Mouse (Mus musculus) myocyte (in vitro differentiated cells): Measurements from ENCODE around the gene Tal1. TPM values are rescaled to one million over a fixed set of nuclear protein-coding genes. Genes with fewer than 3 reads are reported as not detected.

Source experiments
- H3K27me3 ChIP-seq: one replicate; pipeline ENCODE4 v1.6.1; 2011; ENCODE audit not compliant: control insufficient read depth, insufficient read depth, insufficient read length
- H3K36me3 ChIP-seq: one replicate; pipeline ENCODE4 v1.6.1; 2011; ENCODE audit not compliant: control insufficient read depth, insufficient read depth
- H3K4me2 ChIP-seq: one replicate; pipeline ENCODE4 v1.6.1; 2011; ENCODE audit warnings: low read depth, control low read depth
- H3K4me3 ChIP-seq: one replicate; pipeline ENCODE4 v1.5.1; 2011; ENCODE audit warnings: mild to moderate bottlenecking, control low read depth, moderate library complexity
- H3K79me2 ChIP-seq: one replicate; pipeline ENCODE4 v1.6.1; 2011; ENCODE audit not compliant: control insufficient read depth, insufficient read depth
- H3ac ChIP-seq: one replicate; pipeline ENCODE4 v1.6.1; 2011; ENCODE audit not compliant: control insufficient read depth, insufficient read length
- CEBPB ChIP-seq: IDR thresholded peaks from 2 replicates; pipeline ENCODE4 v1.6.1; 2011; ENCODE audit warnings: mild to moderate bottlenecking, moderate library complexity; ENCODE audit not compliant: poor library complexity, insufficient read depth, severe bottlenecking
- E2F4 ChIP-seq: IDR thresholded peaks from one replicate; pipeline ENCODE4 v1.6.1; 2011; ENCODE audit warnings: mild to moderate bottlenecking, control low read depth, moderate library complexity; ENCODE audit not compliant: insufficient read depth
- MAX ChIP-seq: IDR thresholded peaks from one replicate; pipeline ENCODE4 v1.6.1; 2011; ENCODE audit warnings: low read depth, mild to moderate bottlenecking, control low read depth
- MYOD1 ChIP-seq, 3 experiments: IDR thresholded peaks; one replicate each; pipeline ENCODE4 v1.6.1; 2011; ENCODE audit warnings: control low read depth in 2 of 3, low read depth in 2 of 3, mild to moderate bottlenecking in 2 of 3, moderate library complexity in 1 of 3; ENCODE audit not compliant: insufficient read length in 2 of 3, control insufficient read depth in 1 of 3
- MYOG ChIP-seq, 3 experiments: IDR thresholded peaks; one replicate each; pipeline ENCODE4 v1.6.1; 2011; ENCODE audit warnings: control low read depth in 2 of 3, low read depth in 2 of 3, mild to moderate bottlenecking in 2 of 3; ENCODE audit not compliant: insufficient read length in 2 of 3, control insufficient read depth in 1 of 3, insufficient read depth in 1 of 3
- POLR2A ChIP-seq: IDR thresholded peaks from one replicate; pipeline ENCODE4 v1.6.1; 2011; ENCODE audit warnings: low read depth, mild to moderate bottlenecking, control low read depth, moderate library complexity; ENCODE audit not compliant: insufficient read length
- POLR2AphosphoS2 ChIP-seq: IDR thresholded peaks from one replicate; pipeline ENCODE4 v1.6.1; 2011; ENCODE audit warnings: low read depth, control low read depth; ENCODE audit not compliant: insufficient read length
- REST ChIP-seq: IDR thresholded peaks from one replicate; pipeline ENCODE4 v1.6.1; 2011; ENCODE audit warnings: mild to moderate bottlenecking, control low read depth, moderate library complexity; ENCODE audit not compliant: insufficient read depth, insufficient read length
- SRF ChIP-seq: IDR thresholded peaks from one replicate; pipeline ENCODE4 v1.6.1; 2011; ENCODE audit warnings: low read depth; ENCODE audit not compliant: control insufficient read depth, insufficient read length
- TCF12 ChIP-seq: IDR thresholded peaks from one replicate; pipeline ENCODE4 v1.6.1; 2011; ENCODE audit warnings: mild to moderate bottlenecking, control low read depth; ENCODE audit not compliant: poor library complexity, insufficient read depth, severe bottlenecking
- TCF3 ChIP-seq: IDR thresholded peaks from one replicate; pipeline ENCODE4 v1.6.1; 2011; ENCODE audit warnings: low read depth, control low read depth; ENCODE audit not compliant: insufficient read length
- USF1 ChIP-seq: IDR thresholded peaks from one replicate; pipeline ENCODE4 v1.6.1; 2011; ENCODE audit warnings: low read depth, mild to moderate bottlenecking, control low read depth, moderate library complexity
- polyA plus RNA-seq: library from polyadenylated mRNA; unstranded; fragments of >200 nt; fragmentation: generic; extraction: Trizol; gene quantifications from one replicate; pipeline ENCODE4 v1.2.1, GENCODE M21; 2012; ENCODE audit warnings: missing spikeins

The Tal1 gene
- polyA plus RNA-seq, 1 experiment: not detected

- Histone ChIP-seq H3ac (no peak overlapping the region), H3K27me3 (no peaks in the 10 kb centered on the region), H3K36me3 (no peaks in the 10 kb centered on the region), H3K4me2 (no peak overlapping the region), H3K79me2 (no peaks in the 10 kb centered on the region), H3K4me3 (no peak overlapping the region)
- TF ChIP-seq TCF12 (no peak), POLR2AphosphoS2 (no peak), USF1 (no peak)
Observed at GRCm38 (mm10) chr4:115111167-115111566, 54.9 kb downstream of the Tal1 start.

- H3K79me2 ChIP-seq: no peaks in the 10 kb centered on the region
- H3K4me3 ChIP-seq: no peak overlapping the region
- no peak overlapping the region for H3K4me2 ChIP-seq
- no peak overlapping the region for H3ac ChIP-seq
- TF ChIP-seq POLR2AphosphoS2 (no peak), USF1 (no peak), E2F4 (no peak), REST (no peak), TCF12 (no peak), TCF3 (no peak), MAX (no peak), MYOG (IDR thresholded peaks at IDR 0.05; ENCODE audit: control insufficient read depth in 1 of 3, insufficient read depth in 1 of 3, insufficient read length in 2 of 3, low read depth in 2 of 3) (no peak), POLR2A (no peak), MYOD1 (IDR thresholded peaks at IDR 0.05; ENCODE audit: control insufficient read depth in 1 of 3, insufficient read length in 2 of 3, low read depth in 2 of 3) (no peak), CEBPB (no peak), SRF (no peak)
- no peaks in the 10 kb centered on the region for H3K27me3 ChIP-seq
- H3K36me3 ChIP-seq: no peaks in the 10 kb centered on the region
Observed at GRCm38 (mm10) chr4:115113266-115113665, 57.0 kb downstream of the Tal1 start.

- TF ChIP-seq CEBPB: no peak
- no peak for TF ChIP-seq TCF3
- no peak for TF ChIP-seq REST
- no peak for TF ChIP-seq MAX
- TF ChIP-seq E2F4: no peak
- no peak for TF ChIP-seq POLR2AphosphoS2
- TF ChIP-seq USF1: no peak
- no peak for TF ChIP-seq SRF
- TF ChIP-seq MYOD1 (IDR thresholded peaks at IDR 0.05; ENCODE audit: control insufficient read depth in 1 of 3, insufficient read length in 2 of 3, low read depth in 2 of 3): no peak
- TF ChIP-seq MYOG (IDR thresholded peaks at IDR 0.05; ENCODE audit: control insufficient read depth in 1 of 3, insufficient read depth in 1 of 3, insufficient read length in 2 of 3, low read depth in 2 of 3): no peak
- no peak for TF ChIP-seq TCF12
- no peak for TF ChIP-seq POLR2A
- Histone ChIP-seq H3ac (no peak overlapping the region), H3K4me3 (no peak overlapping the region), H3K4me2 (no peak overlapping the region), H3K36me3 (no peaks in the 10 kb centered on the region), H3K27me3 (no peaks in the 10 kb centered on the region), H3K79me2 (no peaks in the 10 kb centered on the region)
Observed at GRCm38 (mm10) chr4:115119642-115120041, 63.4 kb downstream of the Tal1 start.

- H3K36me3 ChIP-seq: no peaks in the 10 kb centered on the region
- TF ChIP-seq USF1: no peak
Observed at GRCm38 (mm10) chr4:115121162-115121561, 64.9 kb downstream of the Tal1 start.

More at GRCm38 (mm10) chr4:115121162-115121561, 64.9 kb downstream of the Tal1 start:
- Histone ChIP-seq H3K4me3 (no peak overlapping the region), H3K4me2 (no peak overlapping the region), H3ac (no peak overlapping the region), H3K27me3 (no peaks in the 10 kb centered on the region), H3K79me2 (no peaks in the 10 kb centered on the region)

Other genes starting within 250 kb of the Tal1 start
- not detected for gene Gm12830, start 234.7 kb upstream of the Tal1 start, polyA plus RNA-seq
- gene Foxd2, start 147.6 kb upstream of the Tal1 start, polyA plus RNA-seq: 0.65 TPM
- gene Foxe3, start 130.4 kb upstream of the Tal1 start, polyA plus RNA-seq: not detected
- 18.3 TPM for gene Cmpk1, start 69.2 kb upstream of the Tal1 start, polyA plus RNA-seq
- 1.6 TPM for gene Stil, start 56.3 kb upstream of the Tal1 start, polyA plus RNA-seq
- 0.30 TPM for gene Pdzk1ip1, start 32.3 kb downstream of the Tal1 start, polyA plus RNA-seq
- gene Cyp4x1, start 77.9 kb downstream of the Tal1 start, polyA plus RNA-seq: not detected
- not detected for gene Cyp4a29, start 185.7 kb downstream of the Tal1 start, polyA plus RNA-seq
- not detected for gene Cyp4a12a, start 242.6 kb downstream of the Tal1 start, polyA plus RNA-seq